Mouse (Mus musculus): ENCODE results near the gene Jmjd1c.

Gene Jmjd1c

GRCm38 (mm10) chr10:67298856-67299255 lies 202.9 kb downstream of the Jmjd1c start:
- DNase-seq (ENCODE audit: inconsistent ontology term): no peak

- DNase-seq (ENCODE audit: inconsistent ontology term): peak; percentile 34
Observed at GRCm38 (mm10) chr10:67299285-67299684, 203.4 kb downstream of the Jmjd1c start.

GRCm38 (mm10) chr10:67301046-67301445 lies 205.1 kb downstream of the Jmjd1c start:
- no peak for DNase-seq (ENCODE audit: inconsistent ontology term)

GRCm38 (mm10) chr10:67302340-67302739 lies 206.4 kb downstream of the Jmjd1c start:
- DNase-seq (ENCODE audit: inconsistent ontology term): no peak

Measured in Muller cell, postnatal 12 days (primary cell).